Mouse (Mus musculus) embryonic fibroblast, embryonic 13.5 days (primary cell): Measurements from ENCODE around the gene Tmem229b.
"Not testable (repeated sequence)": the region's sequence is repeated elsewhere in the genome, so short reads cannot be mapped to it uniquely, and the experiment has no call there.

Experiments used
- CTCF ChIP-seq: IDR thresholded peaks from 2 replicates; pipeline ENCODE4 v1.5.1; 2011; ENCODE audit warnings: mild to moderate bottlenecking, control low read depth, low read length, moderate library complexity, borderline replicate concordance; ENCODE audit not compliant: insufficient read depth
- POLR2A ChIP-seq: IDR thresholded peaks from 2 replicates; pipeline ENCODE4 v1.6.1; 2011; ENCODE audit warnings: low read depth, mild to moderate bottlenecking, control low read depth, low read length, moderate library complexity

GRCm38 (mm10) chr12:78922977-78923376 lies 84.5 kb downstream of the Tmem229b start:
- not testable (repeated sequence) for TF ChIP-seq CTCF, POLR2A
